Mouse (Mus musculus): ENCODE data around the gene Olfr566. TPM values are rescaled to one million over a fixed set of nuclear protein-coding genes. Genes with fewer than 3 reads are reported as not detected.

Olfr566 gene
- not detected for total RNA-seq (2021)
- long read RNA-seq, experiment 1 = 0 reads
- long read RNA-seq, experiment 2 = 0 reads

GRCm38 (mm10) chr7:102858665-102859064 is at the start of gene Olfr566:
Gene Olfr566 (minus strand): TSS chr7:102858765.
- DNase-seq (ENCODE audit: low spot score) = no peak

- DNase-seq (ENCODE audit: low spot score) = no peak
Measured at GRCm38 (mm10) chr7:102890782-102891181, 32.2 kb upstream of the Olfr566 start, which contains the start of gene Olfr569. Gene Olfr569 (minus strand): TSS chr7:102890882.

GRCm38 (mm10) chr7:102876822-102877221 is 18.3 kb upstream of the Olfr566 start, which contains the start of gene Olfr568:
Gene Olfr568 (plus strand): TSS chr7:102877122.
- no peak for DNase-seq (ENCODE audit: low spot score)

- DNase-seq (ENCODE audit: low spot score) = no peak
Measured at GRCm38 (mm10) chr7:102855807-102856206, 2.8 kb downstream of the Olfr566 start.

Other genes with a start within 250 kb of the Olfr566 start
- not detected for gene Olfr553, start 240.5 kb downstream of the Olfr566 start, total RNA-seq (2021)
- not detected for gene Olfr554, start 220.3 kb downstream of the Olfr566 start, total RNA-seq (2021)
- not detected for gene Olfr555, start 199.9 kb downstream of the Olfr566 start, total RNA-seq (2021)
- not detected for gene Olfr556, start 193.9 kb downstream of the Olfr566 start, total RNA-seq (2021)
- gene Trim68, start 171.4 kb downstream of the Olfr566 start, total RNA-seq (2021) = 1 to 10 TPM; 3.8 to 4.5 TPM
- gene Olfr557, start 162.9 kb downstream of the Olfr566 start, total RNA-seq (2021) = not detected
- gene Olfr558, start 156.6 kb downstream of the Olfr566 start, total RNA-seq (2021) = 1 to 10 TPM in 1 of 2 experiments, under 1 TPM in 1; 0.91 to 1.3 TPM
- not detected for gene Olfr33, start 139.7 kb downstream of the Olfr566 start, total RNA-seq (2021)
- not detected for gene Olfr559, start 131.3 kb downstream of the Olfr566 start, total RNA-seq (2021)
- not detected for gene Olfr560, start 99.4 kb downstream of the Olfr566 start, total RNA-seq (2021)
- gene Olfr78, start 99.3 kb downstream of the Olfr566 start, total RNA-seq (2021) = under 1 TPM; 0.21 to 0.40 TPM
- gene Olfr561, start 87.5 kb downstream of the Olfr566 start, total RNA-seq (2021) = not detected
- not detected for gene Olfr564, start 55.3 kb downstream of the Olfr566 start, total RNA-seq (2021)
- gene Olfr568, start 18.4 kb upstream of the Olfr566 start, total RNA-seq (2021) = not detected
- not detected for gene Olfr569, start 32.1 kb upstream of the Olfr566 start, total RNA-seq (2021)
- gene Olfr570, start 35.8 kb upstream of the Olfr566 start, total RNA-seq (2021) = not detected
- not detected for gene Olfr571, start 58.8 kb upstream of the Olfr566 start, total RNA-seq (2021)
- not detected for gene Olfr572, start 65.6 kb upstream of the Olfr566 start, total RNA-seq (2021)
- gene Olfr573-ps1, start 83.8 kb upstream of the Olfr566 start, total RNA-seq (2021) = not detected
- not detected for gene Olfr574, start 89.7 kb upstream of the Olfr566 start, total RNA-seq (2021)
- gene Olfr575, start 100.0 kb upstream of the Olfr566 start, total RNA-seq (2021) = not detected
- not detected for gene Olfr576, start 103.9 kb upstream of the Olfr566 start, total RNA-seq (2021)
- not detected for gene Olfr577, start 117.2 kb upstream of the Olfr566 start, total RNA-seq (2021)
- gene Olfr578, start 130.6 kb upstream of the Olfr566 start, total RNA-seq (2021) = not detected
- not detected for gene Olfr582, start 179.3 kb upstream of the Olfr566 start, total RNA-seq (2021)
- not detected for gene Olfr583, start 192.5 kb upstream of the Olfr566 start, total RNA-seq (2021)
- not detected for gene Olfr584, start 223.1 kb upstream of the Olfr566 start, total RNA-seq (2021)
- not detected for gene Olfr585, start 239.0 kb upstream of the Olfr566 start, total RNA-seq (2021)

All from gastrocnemius, adult 18-20 months (tissue).